Mouse (Mus musculus) ES-Bruce4 (cell line): ENCODE results near the gene Ttll9.

ENCODE experiments used
- CTCF ChIP-seq: IDR thresholded peaks from one replicate; pipeline ENCODE4 v1.8.1; 2011; ENCODE audit warnings: low read depth, low read length
- EP300 ChIP-seq: IDR thresholded peaks from 2 replicates; pipeline ENCODE4 v1.6.1; 2011; ENCODE audit warnings: low read depth, low read length; ENCODE audit not compliant: insufficient read depth
- POLR2A ChIP-seq: IDR thresholded peaks from one replicate; pipeline ENCODE4 v1.8.1; 2011; ENCODE audit warnings: low read length; ENCODE audit not compliant: insufficient read depth

DNA sequence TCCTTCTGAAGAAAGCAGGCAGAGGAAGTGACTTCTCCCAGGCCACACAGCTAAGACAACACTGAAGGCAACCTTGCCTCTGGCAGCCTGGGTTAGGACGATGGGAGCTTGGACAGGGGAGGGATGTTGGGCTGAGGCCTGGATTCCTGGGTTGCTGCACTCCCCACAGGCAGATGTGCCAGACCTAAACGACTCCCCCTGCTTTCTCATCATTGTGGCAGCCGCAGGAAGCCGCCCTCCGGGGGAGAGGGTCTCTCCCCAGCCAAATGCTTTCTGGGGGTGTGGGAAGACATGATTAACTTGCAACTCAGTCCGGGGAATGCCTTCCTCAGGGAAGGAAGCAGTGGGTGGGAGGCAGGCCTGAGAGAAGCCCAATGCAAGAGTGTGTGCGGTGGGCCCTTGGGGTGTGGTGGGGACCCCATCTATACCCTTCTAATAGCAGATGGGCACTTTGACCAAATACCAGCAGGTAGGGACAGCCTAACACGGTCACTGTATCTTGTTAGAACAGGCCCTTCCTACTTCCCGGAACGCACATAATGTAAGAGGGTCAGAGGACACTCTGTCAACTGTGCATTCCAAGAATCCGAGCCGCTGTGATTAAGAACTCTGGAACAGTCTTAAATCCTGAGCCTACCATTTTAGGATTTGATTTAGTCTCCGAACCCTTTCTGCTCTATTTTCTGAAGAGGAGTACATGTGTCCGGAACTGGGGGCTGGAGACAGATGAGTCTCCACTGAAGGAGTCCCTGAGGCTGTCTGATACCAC is 33.9 kb upstream of the Ttll9 start:
- TF ChIP-seq CTCF = no peak
- no peak for TF ChIP-seq POLR2A
- no peak for TF ChIP-seq EP300
